Mouse (Mus musculus) left cerebral cortex, adult 9 months (tissue): ENCODE results near the gene Smagp.

ENCODE experiments used
- DNase-seq, 2 experiments: peaks; one replicate each; pipeline ENCODE4 v3.0.0; 2022; ENCODE audit warnings: low spot score in 2 of 2

Gene Smagp

DNA sequence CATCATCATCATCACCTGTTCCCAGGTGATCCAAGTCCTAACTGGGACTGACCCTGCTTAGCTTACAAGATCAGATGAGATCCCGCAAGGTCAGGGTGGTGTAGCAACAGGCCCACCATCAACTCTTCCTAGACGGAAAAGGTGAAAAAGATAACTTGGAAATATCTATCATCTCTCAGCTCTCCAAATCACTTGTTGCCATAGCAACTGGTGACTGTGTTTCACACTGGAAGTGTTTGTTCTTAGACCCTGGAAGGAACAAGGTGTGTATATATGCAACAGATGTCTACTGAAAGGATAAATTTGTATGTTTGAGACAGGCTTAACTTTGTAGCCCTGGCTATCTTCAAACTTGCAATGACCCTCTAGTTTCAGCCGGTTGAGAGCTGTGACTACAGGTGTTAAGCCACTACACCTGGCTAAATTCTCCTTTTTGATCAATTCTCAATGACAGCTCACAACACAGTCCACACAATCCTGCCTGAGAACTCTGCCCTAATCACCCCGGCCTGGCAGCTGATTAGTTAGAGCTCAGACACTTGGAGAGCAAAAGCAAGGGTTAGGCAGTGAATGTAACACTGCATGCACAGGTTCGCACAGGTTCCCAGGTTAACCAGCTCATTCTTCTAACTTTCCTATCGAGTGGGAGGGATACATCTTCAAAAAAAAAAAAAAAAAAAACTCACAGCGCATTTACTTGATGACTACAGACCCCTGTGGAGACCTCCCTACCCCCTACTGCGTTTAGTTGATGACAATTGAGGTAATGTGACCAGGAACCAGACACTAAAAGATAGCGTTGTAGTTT is 28.9 kb upstream of the Smagp start:
- no peak for DNase-seq

- no peak for DNase-seq
These were observed 28.1 kb upstream of the Smagp start for GRCm38 (mm10) chr15:100664813-100665274.

DNA sequence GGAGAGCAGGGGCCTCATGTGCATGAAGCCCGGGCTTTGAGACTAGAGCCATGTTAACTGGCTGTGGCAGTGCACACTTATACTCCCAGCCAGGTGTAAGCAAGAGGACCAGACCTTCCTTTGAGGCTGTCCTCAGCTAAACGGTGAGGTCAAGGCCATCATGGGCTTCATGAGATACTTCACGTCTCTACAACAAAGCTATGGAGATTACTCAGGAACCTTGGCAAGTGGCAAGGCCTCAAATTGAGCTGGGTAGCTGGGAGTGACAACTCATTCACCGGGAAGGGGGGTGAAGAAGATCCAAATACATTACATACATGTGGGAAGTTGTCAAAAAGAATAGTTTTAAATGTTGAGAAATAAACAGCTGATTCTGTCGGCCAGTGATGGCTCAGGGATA is 24.1 kb upstream of the Smagp start:
- no peak for DNase-seq

- DNase-seq, result peak; percentile 44 to 50
These were observed 23.6 kb upstream of the Smagp start for GRCm38 (mm10) chr15:100660306-100660705.

DNA sequence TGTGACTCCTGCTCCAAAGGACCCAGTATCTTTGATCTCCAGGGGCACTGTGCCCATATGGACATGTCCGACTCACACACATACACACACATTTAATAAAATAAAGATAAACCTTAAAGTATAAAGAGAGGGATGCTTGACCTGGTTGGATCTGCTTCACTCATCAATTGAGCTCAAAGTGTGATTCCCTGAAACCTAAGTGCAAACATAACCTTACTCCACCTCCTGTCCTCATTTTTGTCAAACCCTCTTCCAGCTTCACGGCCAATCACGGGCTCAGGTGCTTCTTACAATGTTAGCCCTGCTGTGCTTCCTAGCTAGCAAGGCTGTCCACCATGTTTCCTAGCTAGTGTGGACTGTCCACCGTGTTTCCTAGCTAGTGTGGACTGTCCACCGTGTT is 18.5 kb upstream of the Smagp start:
- DNase-seq, result no peak

DNA sequence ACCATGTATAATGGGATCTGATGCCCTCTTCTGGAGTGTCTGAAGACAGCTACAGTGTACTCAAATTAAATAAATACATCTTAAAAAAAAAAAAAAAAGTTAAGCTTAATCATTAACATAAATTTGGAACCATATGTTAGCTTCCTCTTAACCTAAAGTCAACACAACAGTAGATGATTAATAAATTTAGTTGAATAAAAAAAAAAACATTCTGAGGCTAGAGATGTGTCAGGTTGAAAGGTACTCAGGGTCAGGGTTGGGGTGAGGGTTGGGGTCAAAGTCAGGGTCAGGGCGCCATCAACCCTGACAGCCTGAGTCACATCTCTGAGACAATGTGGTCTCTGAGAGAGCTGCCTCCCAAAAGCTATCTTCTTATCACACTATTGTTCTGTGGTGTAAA is 17.5 kb upstream of the Smagp start:
- no peak for DNase-seq

DNA sequence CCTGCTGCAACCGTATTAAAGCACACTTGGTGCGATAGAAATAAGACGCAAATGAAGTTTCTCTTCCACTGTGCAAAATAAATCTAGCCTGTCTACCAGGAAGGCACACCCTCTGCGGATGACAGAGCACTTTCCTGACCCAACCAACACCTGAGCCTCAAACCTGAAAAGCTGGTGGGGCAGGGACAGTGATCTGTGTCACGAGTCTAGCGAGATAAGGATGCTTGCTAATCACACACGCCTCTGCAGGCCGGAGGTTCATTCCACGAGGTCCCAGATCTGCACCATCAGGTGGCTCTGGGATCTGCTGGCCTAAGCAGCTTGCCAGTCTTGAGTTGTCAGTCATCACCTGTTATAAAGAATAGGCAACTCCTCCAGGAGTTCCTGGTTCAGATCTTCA is 14.9 kb upstream of the Smagp start:
- no peak for DNase-seq

- DNase-seq, result no peak
These were observed 13.4 kb upstream of the Smagp start for GRCm38 (mm10) chr15:100650111-100650510.

- no peak for DNase-seq
These were observed 9.4 kb upstream of the Smagp start for GRCm38 (mm10) chr15:100646161-100646560.

DNA sequence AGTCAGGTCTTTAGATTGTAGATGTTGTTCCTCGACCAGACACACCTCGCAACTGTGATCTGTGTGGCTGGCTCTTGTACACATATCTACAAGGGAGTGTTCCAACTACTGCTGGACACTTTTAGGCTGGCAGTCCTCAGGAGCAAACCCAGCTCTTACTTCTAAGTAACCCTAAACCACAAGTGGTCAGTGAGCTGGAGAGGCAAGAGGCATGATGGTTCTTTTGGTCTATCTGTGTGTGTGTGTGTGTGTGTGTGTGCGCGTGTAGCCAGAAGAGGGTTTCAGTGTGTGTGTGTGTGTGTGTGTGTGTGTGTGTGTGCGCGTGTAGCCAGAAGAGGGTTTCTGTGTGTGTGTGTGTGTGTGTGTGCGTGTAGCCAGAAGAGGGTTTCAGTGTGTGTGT is 5.7 kb upstream of the Smagp start:
- no peak for DNase-seq

GRCm38 (mm10) chr15:100641226-100641810 is 4.6 kb upstream of the Smagp start:
- DNase-seq, result no peak

DNA sequence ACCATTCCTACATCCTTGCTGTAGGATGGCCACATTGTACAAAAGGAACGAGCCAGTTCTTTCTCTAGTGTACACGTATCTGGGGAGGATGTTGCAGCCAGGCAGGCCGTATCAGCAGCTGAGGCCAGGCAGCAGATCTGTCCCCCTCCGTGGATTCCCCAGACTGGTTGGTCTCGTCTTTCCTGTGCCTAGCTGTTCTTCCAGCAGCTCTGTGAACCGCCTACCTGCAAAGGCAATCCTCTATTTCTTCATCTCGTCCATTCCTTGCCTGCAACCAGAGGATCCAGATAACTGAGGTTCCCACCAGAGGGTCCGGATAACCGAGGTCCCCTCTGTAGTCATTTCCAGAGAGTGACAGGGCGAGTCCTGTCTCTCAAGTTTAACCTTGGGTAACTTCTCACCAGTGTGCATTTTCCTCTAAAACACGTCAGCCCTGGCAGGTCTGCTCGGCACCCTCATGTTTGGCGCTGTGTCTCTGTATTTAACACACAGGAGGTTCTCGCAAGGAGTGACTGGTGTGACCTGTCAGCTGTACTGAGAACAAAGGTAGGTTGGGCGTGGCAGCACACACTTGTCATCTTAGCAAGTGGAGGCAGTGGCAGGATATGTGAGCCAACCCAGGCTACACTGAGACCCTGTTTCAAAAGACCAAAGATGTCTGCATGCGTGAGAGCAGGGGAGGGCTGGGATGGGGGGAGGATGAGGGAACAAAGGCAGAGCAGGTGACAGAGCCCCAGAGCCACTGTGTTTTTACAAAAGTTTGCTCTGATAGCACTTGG is 3.4 kb upstream of the Smagp start:
- no peak for DNase-seq

DNA sequence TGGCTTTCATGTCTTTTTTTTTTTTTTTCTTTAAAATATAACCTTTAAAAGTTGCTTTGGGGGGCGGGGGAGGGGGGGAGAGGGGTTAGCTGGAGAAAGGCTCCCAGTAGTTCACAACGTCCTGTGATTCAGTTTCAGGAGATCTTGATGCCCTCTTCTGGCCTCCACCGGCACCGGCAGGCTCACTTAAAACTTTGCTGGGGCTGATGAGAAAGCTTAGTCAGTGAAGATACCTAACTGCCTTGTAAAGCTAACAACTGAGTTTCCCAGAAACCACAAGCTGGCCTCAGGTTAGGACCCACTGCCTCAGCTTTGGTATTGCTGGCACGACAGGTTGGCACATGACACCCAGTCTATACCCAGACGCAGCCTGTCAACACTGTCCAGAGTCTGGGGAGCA is 921 bp upstream of the Smagp start:
- no peak for DNase-seq

DNA sequence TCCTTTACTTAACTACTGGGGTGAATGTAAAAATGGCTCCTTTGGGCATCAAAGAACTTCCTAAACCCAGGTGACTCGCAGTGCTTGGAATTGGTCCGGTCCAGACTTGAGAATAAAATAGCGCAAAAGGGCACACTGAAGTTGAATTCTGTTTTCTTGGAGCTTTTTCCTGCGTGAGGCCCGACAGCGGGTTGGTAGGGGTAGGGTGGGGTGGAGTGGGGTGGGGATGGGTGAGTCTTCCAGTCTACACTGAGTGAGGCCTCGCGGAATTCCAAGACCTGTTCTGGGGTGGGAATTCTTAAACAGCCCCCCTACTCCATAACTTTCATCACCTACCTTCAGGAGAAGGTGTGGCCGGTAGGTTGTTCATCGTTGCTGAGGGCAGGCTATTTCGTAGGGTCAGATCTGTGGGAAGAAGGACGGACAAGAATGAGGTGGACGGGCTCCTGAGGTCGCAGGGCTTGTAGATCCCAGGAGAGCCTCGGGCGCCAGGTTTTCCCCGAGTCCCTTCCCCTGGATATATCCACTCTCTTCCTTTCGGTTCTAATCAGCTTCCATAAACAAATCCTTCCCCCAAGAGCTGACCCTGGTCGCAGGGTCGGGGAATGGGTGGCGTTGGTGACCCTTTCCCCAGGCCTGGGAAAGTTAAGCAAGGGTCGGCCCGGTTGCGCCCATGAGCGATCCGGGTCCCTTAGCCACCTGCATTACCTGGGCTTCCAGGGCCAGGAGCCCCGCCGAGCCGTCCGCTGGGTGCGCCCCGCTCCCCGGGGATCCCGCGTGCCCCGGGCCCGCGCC is 692 bp downstream of the Smagp start:
- DNase-seq, result no peak

DNA sequence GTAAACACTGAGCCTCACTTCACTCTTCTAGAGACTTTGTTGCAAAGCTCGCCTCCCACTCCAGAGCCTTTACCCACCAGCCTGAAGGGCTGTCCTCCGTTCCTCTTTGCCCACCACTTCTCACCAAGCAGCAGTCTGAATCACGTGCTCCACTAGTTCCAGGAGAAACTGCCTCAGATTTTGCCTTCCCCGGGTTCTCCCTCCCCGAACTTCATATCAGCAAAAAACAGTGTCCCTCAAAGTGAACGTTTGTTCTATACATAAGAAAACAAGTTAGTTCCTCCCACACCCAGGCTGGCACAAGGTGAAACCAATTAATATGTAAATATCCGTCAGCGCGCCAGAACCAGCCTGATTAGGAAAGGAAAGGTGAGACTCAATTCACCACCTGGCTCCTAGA is 1.5 kb downstream of the Smagp start:
- no peak for DNase-seq

- no peak for DNase-seq
These were observed 3.4 kb downstream of the Smagp start for GRCm38 (mm10) chr15:100633341-100633740.

GRCm38 (mm10) chr15:100632323-100632722 is 4.4 kb downstream of the Smagp start:
- no peak for DNase-seq

- no peak for DNase-seq
These were observed 5.1 kb downstream of the Smagp start for GRCm38 (mm10) chr15:100631454-100632170.

DNA sequence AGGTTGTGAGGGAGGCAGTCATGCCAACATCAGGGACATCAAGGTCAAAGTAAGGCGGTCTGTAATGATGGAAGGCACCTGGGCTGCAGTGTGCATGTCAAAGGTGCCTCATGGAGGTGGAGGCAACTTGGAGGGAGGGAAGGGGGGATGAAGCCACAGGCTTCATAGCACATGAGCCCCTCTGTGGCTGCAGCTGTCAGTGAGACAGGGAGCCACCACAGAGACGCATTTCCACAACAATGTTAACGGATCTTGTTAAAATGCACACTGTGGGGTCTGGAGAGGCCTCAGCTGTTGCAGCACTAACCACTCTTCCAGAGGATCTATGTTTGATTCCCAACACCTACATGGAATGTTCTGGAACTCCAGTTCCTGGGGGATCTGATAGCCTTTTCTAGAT is 6.6 kb downstream of the Smagp start:
- DNase-seq, result no peak

GRCm38 (mm10) chr15:100628797-100629196 is 7.9 kb downstream of the Smagp start:
- DNase-seq, result no peak

DNA sequence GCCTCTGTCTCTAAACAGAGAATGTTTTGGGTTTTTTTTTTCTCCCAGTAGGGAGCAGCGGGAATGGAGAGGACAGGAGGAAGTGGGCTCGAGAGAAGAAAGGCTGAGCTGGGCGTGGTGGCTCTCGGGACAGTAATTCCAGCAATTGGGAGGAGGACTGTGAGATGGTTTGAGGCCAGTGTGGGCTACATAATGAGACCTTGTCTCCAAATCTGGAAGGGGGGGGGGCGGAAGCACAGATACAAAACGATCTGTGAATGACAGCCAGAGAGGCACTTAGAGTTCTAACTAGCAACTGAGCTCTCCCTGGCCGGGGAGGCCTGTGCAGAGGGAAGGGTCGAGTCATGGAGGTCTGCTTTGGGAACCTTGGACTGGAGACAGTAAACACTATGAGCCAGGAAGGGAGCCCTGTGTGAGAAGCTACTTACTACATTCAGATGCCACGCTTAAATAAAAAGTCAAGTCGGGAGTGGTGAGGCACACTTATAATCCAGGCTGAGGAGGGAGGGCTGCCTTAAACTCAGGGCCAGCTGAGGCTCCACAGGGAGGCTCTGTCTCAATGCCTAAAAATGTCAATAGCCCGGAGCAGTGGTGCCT is 8.9 kb downstream of the Smagp start:
- no peak for DNase-seq
